Mouse (Mus musculus): ENCODE results near the gene Tom1l2. TPM values are rescaled to one million over a fixed set of nuclear protein-coding genes. Genes with fewer than 3 reads are reported as not detected.

Tom1l2 gene
- polyA plus RNA-seq, 1 experiment from 2014 or later, result 30.7 TPM

GRCm38 (mm10) chr11:60273273-60273805 is 79.4 kb downstream of the Tom1l2 start:
- WGBS, result 64% methylated on average over 5 of the region's 5 CpGs
- H3K36me3 ChIP-seq, result 0 out of 2 replicates have a peak, but pooled peaks cover 4% of the 10 kb centered on the region
- H3K27me3 ChIP-seq (ENCODE audit: insufficient read depth, poor library complexity, severe bottlenecking), result no peaks in the 10 kb centered on the region
- peaks cover 15% of the 10 kb centered on the region; the same call in 1 of the 2 replicates for H3K4me1 ChIP-seq (replicated peaks)
- peak; percentile 37 for DNase-seq (ENCODE audit: low spot score)
- H3K4me3 ChIP-seq, result no peak overlapping the region
- H3K27ac ChIP-seq, result peak overlapping the region; percentile 51
- H3K9me3 ChIP-seq, result no peaks in the 10 kb centered on the region

- no peaks in the 10 kb centered on the region for H3K9me3 ChIP-seq
- no peaks in the 10 kb centered on the region for H3K27me3 ChIP-seq (ENCODE audit: insufficient read depth, poor library complexity, severe bottlenecking)
- WGBS, result 63% methylated on average over 3 of the region's 3 CpGs
- H3K36me3 ChIP-seq, result no peaks in the 10 kb centered on the region
- peak overlapping the region; percentile 5; the same call in 1 of the 2 replicates for H3K27ac ChIP-seq
- peaks cover 16% of the 10 kb centered on the region for H3K4me1 ChIP-seq (replicated peaks)
- H3K4me3 ChIP-seq, result no peak overlapping the region
- no peak for DNase-seq (ENCODE audit: low spot score)
These were observed 84.1 kb downstream of the Tom1l2 start for GRCm38 (mm10) chr11:60268563-60268962.

GRCm38 (mm10) chr11:60265271-60265985 is 87.3 kb downstream of the Tom1l2 start:
- no peak for DNase-seq (ENCODE audit: low spot score)
- Histone ChIP-seq H3K27me3 (ENCODE audit: insufficient read depth, poor library complexity, severe bottlenecking) (no peaks in the 10 kb centered on the region), H3K27ac (no peak overlapping the region), H3K4me3 (no peak overlapping the region), H3K9me3 (no peaks in the 10 kb centered on the region), H3K36me3 (no peaks in the 10 kb centered on the region), H3K4me1 (replicated peaks) (peaks cover 12% of the 10 kb centered on the region)
- 93% methylated on average over 4 of the region's 4 CpGs for WGBS

GRCm38 (mm10) chr11:60264651-60265050 is 88.1 kb downstream of the Tom1l2 start:
- no peaks in the 10 kb centered on the region for H3K27me3 ChIP-seq (ENCODE audit: insufficient read depth, poor library complexity, severe bottlenecking)
- no peaks in the 10 kb centered on the region for H3K9me3 ChIP-seq
- 98% methylated on average over 1 of the region's 1 CpGs for WGBS
- no peaks in the 10 kb centered on the region for H3K36me3 ChIP-seq
- H3K4me1 ChIP-seq (replicated peaks), result peaks cover 12% of the 10 kb centered on the region
- no peak overlapping the region for H3K4me3 ChIP-seq
- no peak for DNase-seq (ENCODE audit: low spot score)
- peak overlapping the region; percentile 35; the same call in 1 of the 2 replicates for H3K27ac ChIP-seq

GRCm38 (mm10) chr11:60262396-60262795 is 90.3 kb downstream of the Tom1l2 start:
- Histone ChIP-seq H3K4me3 (no peak overlapping the region), H3K36me3 (no peaks in the 10 kb centered on the region), H3K27me3 (ENCODE audit: insufficient read depth, poor library complexity, severe bottlenecking) (no peaks in the 10 kb centered on the region), H3K9me3 (no peaks in the 10 kb centered on the region), H3K27ac (no peak overlapping the region), H3K4me1 (replicated peaks) (peaks cover 11% of the 10 kb centered on the region)
- 90% methylated on average over 4 of the region's 4 CpGs for WGBS
- DNase-seq (ENCODE audit: low spot score), result no peak

- 88% methylated on average over 3 of the region's 3 CpGs for WGBS
- H3K4me1 ChIP-seq (replicated peaks), result peaks cover 18% of the 10 kb centered on the region
- H3K4me3 ChIP-seq, result no peak overlapping the region
- no peaks in the 10 kb centered on the region for H3K9me3 ChIP-seq
- no peaks in the 10 kb centered on the region for H3K36me3 ChIP-seq
- H3K27me3 ChIP-seq (ENCODE audit: insufficient read depth, poor library complexity, severe bottlenecking), result no peaks in the 10 kb centered on the region
- no peak for DNase-seq (ENCODE audit: low spot score)
- H3K27ac ChIP-seq, result no peak overlapping the region
These were observed 92.0 kb downstream of the Tom1l2 start for GRCm38 (mm10) chr11:60260743-60261142.

GRCm38 (mm10) chr11:60257696-60258095 is 95.0 kb downstream of the Tom1l2 start:
- no peaks in the 10 kb centered on the region for H3K9me3 ChIP-seq
- no peaks in the 10 kb centered on the region for H3K36me3 ChIP-seq
- H3K4me3 ChIP-seq, result no peak overlapping the region
- H3K27me3 ChIP-seq (ENCODE audit: insufficient read depth, poor library complexity, severe bottlenecking), result no peaks in the 10 kb centered on the region
- H3K27ac ChIP-seq, result no peak overlapping the region
- 68% methylated on average over 2 of the region's 2 CpGs for WGBS
- H3K4me1 ChIP-seq (replicated peaks), result peaks cover 19% of the 10 kb centered on the region
- no peak for DNase-seq (ENCODE audit: low spot score)

- Histone ChIP-seq H3K27ac (no peak overlapping the region), H3K9me3 (no peaks in the 10 kb centered on the region), H3K36me3 (no peaks in the 10 kb centered on the region), H3K4me1 (replicated peaks) (peaks cover 24% of the 10 kb centered on the region), H3K4me3 (no peak overlapping the region), H3K27me3 (ENCODE audit: insufficient read depth, poor library complexity, severe bottlenecking) (no peaks in the 10 kb centered on the region)
- no peak for DNase-seq (ENCODE audit: low spot score)
- whole genome bisulfite sequencing, result 87% methylated on average over 9 of the region's 9 CpGs
These were observed 96.0 kb downstream of the Tom1l2 start for GRCm38 (mm10) chr11:60256713-60257112.

GRCm38 (mm10) chr11:60256176-60256681 is 96.5 kb downstream of the Tom1l2 start:
- Histone ChIP-seq H3K4me1 (replicated peaks) (peaks cover 27% of the 10 kb centered on the region), H3K4me3 (no peak overlapping the region), H3K9me3 (no peaks in the 10 kb centered on the region), H3K27me3 (ENCODE audit: insufficient read depth, poor library complexity, severe bottlenecking) (no peaks in the 10 kb centered on the region), H3K36me3 (no peaks in the 10 kb centered on the region), H3K27ac (0 out of 2 replicates have a peak overlapping the region, but pooled peaks have one; percentile 41)
- 76% methylated on average over 6 of the region's 6 CpGs for WGBS
- no peak for DNase-seq (ENCODE audit: low spot score)

- Histone ChIP-seq H3K9me3 (no peaks in the 10 kb centered on the region), H3K27me3 (ENCODE audit: insufficient read depth, poor library complexity, severe bottlenecking) (no peaks in the 10 kb centered on the region), H3K27ac (peak overlapping the region; percentile 41; the same call in 1 of the 2 replicates), H3K4me1 (replicated peaks) (peaks cover 30% of the 10 kb centered on the region), H3K36me3 (no peaks in the 10 kb centered on the region), H3K4me3 (no peak overlapping the region)
- 83% methylated on average over 3 of the region's 3 CpGs for WGBS
- DNase-seq (ENCODE audit: low spot score), result no peak
These were observed 97.1 kb downstream of the Tom1l2 start for GRCm38 (mm10) chr11:60255639-60256038.

- Histone ChIP-seq H3K9me3 (no peaks in the 10 kb centered on the region), H3K4me1 (replicated peaks) (peaks cover 30% of the 10 kb centered on the region)
- DNase-seq (ENCODE audit: low spot score), result no peak
These were observed 97.5 kb downstream of the Tom1l2 start for GRCm38 (mm10) chr11:60255181-60255580.

GRCm38 (mm10) chr11:60254308-60254707 is 98.4 kb downstream of the Tom1l2 start:
- DNase-seq (ENCODE audit: low spot score), result no peak
- 91% methylated on average over 5 of the region's 5 CpGs for WGBS
- H3K4me1 ChIP-seq (replicated peaks), result peaks cover 30% of the 10 kb centered on the region
- no peak overlapping the region for H3K4me3 ChIP-seq
- H3K27ac ChIP-seq, result no peak overlapping the region
- no peaks in the 10 kb centered on the region for H3K9me3 ChIP-seq
- peaks cover 5% of the 10 kb centered on the region for H3K36me3 ChIP-seq
- H3K27me3 ChIP-seq (ENCODE audit: insufficient read depth, poor library complexity, severe bottlenecking), result no peaks in the 10 kb centered on the region

More at GRCm38 (mm10) chr11:60255181-60255580, 97.5 kb downstream of the Tom1l2 start:
- H3K36me3 ChIP-seq, result peaks cover 4% of the 10 kb centered on the region
- no peaks in the 10 kb centered on the region for H3K27me3 ChIP-seq (ENCODE audit: insufficient read depth, poor library complexity, severe bottlenecking)
- WGBS, result 59% methylated on average over 3 of the region's 3 CpGs
- peak overlapping the region; percentile 41; the same call in 1 of the 2 replicates for H3K27ac ChIP-seq
- H3K4me3 ChIP-seq, result no peak overlapping the region

GRCm38 (mm10) chr11:60253546-60253945 is 99.2 kb downstream of the Tom1l2 start:
- Histone ChIP-seq H3K4me1 (replicated peaks) (peaks cover 38% of the 10 kb centered on the region), H3K27ac (no peak overlapping the region), H3K9me3 (no peaks in the 10 kb centered on the region), H3K4me3 (no peak overlapping the region), H3K36me3 (peaks cover 5% of the 10 kb centered on the region), H3K27me3 (ENCODE audit: insufficient read depth, poor library complexity, severe bottlenecking) (no peaks in the 10 kb centered on the region)
- 93% methylated on average over 2 of the region's 2 CpGs for WGBS
- no peak for DNase-seq (ENCODE audit: low spot score)

Measured in hindbrain, embryonic 10.5 days (tissue).